Mouse (Mus musculus) frontal cortex, postnatal 36 days (tissue): ENCODE results near the gene Cpne8.

ENCODE experiments used
- DNase-seq, 2 experiments: peaks; one replicate each; pipeline ENCODE4 v3.0.0; 2022; ENCODE audit warnings: low spot score in 2 of 2

Cpne8 gene

DNA sequence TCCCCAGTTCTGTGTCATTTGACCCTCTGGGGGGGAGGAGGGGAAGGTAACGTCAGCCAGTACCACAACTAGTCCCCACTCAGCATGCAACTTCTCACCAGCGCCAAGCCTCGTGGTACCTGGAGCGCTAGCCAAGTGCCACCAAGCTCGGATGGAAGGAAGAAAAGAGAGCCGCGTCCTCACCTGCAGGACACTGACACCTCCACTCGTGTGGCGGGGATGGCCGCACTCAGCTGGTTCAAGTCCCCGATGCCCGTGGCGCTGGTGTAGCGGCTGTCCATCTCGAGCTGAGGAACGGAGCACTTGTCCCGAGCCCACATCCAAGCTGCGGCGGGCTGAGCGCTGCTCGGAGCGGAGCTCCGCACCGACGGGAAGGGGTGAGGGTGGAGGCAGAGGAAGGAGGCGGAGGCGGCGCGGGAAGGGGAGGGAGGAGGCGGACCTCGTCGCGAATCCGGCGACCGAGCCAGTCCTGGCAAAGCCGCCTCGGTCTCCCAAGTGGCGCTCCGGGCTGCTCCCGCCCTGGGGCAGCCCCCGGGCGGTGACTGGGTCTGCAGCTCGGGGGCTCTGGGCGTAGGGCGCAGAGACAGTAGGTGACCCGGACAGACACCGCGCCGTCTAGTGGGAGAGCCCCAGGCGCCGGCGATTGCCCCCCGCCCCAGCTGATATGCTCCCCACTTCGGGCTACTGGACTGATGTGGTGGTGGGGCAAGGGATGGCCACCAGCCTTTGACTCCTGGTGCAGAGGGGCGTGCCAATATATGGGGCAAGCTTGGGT is at the start of gene Cpne8:
Gene Cpne8 (minus strand): TSS at position 448 of the 775 bp plus-strand sequence.
- peak; percentile 50 to 53 for DNase-seq

DNA sequence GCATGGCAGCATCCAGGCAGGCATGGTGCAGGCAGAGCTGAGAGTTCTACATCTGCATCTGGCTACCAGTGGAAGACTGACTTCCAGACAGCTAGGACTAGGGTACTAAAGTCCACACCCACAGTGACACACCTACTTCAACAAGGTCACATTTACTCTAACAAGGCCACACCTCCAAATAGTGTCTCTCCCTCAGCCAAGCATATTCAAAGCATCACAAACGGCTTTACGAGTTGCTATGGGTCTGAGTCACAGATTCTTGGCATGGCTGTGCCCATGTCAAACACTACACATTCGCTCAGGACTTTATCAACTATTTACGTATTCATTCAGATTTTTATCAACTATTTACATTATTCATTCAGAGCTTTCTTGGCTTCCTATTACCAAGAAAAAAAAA is 38.5 kb upstream of the Cpne8 start:
- DNase-seq, result no peak

DNA sequence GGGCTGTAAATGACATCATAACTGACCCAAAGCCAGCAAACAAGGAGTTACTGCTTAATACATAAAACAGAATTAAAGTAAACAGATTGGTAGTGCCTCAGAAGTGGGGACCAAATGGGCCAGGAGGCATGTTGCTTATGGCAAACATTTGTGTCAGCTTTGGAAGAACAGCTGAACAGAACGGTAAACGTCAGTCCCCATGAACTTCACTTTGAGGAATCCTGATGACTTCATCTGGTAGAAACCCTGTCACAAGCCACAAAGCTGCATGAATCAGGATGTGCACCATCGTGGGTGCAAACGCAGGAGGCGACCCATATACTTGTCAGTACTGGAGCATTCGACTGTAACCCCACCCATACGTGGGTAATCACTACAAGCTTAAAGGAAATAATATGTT is 30.1 kb upstream of the Cpne8 start:
- no peak for DNase-seq

DNA sequence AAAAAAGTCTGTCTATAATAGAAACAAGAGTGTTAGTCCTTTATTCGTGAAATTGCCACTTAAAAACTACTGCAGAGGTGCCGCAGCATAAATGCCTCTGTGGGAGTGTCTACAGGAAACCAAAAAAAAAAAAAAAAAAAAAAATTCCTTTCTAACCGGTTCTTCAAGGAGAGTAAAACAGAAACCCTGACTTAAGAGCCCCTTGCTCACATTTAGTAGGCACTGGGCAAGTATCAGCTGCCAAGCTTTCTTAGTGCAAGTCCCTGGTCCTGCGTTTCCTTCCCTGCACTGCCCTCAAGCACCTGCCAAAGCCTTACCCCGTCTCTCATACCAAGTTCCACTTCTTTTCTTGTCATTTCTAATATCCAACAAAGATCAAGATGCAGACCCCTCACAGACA is 25.1 kb upstream of the Cpne8 start:
- no peak for DNase-seq

DNA sequence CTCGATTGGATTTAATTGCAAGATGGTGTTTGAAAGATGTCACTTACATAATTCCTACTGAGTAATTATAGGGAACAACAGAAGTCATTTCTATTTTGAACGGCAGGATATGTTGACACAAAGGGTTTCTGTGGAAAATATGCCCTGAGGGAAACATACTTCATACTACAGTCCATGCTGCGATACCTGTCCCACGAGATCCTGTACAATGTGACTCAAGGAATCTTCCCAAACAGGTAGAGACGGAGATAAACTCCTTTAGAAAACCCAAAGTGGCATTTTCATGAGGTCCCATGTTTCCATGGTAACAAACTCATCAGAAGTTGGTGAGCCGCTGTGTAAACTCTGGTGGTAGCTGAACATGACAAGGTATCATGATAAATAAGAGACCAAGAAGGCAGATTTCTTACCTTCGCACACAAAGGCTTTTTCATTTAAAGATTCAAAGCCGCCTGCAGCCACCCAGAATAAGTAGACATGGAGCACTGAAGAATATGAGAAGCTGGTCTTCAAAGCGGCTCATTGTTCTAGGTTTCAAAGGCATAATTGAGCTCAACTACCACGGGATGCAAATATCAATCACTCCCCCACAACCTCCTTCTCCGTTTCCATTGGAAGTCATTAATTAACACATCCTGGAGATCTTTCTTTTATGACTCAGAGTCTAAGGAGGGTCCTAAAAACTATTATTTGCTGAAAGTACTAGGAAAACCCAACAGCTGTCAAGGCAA is 24.4 kb upstream of the Cpne8 start:
- DNase-seq, result no peak

DNA sequence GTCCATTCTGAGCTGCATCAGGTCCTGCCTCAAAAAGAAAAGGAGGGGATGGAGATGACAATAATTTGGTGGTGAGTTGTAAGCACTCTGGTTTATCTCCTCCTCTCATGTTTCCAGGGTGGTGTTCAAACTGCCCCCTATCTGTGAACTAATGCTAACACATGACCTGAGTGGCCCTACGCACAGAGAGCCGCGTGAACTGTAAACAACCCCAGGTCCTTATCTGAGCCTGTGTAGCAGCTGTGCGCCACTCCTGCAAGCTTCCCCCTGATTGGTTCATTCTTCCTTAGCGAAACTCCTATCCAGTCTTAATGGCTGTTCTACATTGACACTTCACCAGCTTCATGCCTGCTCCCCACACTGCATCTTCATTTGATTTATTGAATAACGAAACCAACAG is 7.5 kb upstream of the Cpne8 start:
- no peak for DNase-seq

DNA sequence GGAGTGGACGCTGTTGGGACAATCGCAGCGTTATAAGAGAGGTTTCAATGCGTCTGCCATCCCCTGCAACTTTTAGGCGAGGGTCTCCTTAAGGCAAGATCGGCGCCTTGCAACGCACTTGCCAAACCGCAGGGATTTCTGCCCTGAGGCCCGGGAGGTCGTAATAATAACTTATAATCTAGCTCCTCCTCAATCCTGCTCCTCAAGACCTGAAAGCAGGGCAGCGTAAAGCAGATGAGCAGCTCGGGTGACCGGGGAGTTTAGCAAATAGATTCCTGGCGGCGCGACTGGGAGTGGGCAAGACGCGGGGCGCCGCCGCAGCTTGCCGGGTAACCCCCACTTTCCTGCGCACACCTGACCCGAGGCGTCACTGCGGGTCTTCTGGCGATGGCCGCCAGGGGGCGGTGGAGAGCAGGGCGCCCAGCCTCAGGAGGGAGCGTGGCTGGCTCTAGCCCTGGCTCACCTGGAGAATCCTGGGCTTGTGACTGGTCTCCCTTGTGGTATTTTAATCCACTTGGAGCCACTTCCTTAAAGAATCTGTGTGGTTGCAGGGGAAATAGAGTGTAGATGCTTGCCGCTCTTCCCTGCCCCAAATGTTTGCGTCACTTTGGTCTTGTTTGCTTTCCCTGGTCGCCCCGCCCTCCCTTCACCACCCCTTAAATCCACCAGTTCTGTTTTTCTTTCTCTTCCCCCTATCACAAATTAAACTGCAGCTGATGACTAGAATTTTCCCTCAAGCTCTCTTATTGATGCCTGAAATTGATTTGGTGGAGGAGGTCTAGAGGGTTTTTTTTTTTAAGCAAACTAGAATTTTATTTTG is 738 bp upstream of the Cpne8 start:
- DNase-seq, result peak; percentile 62 to 74

DNA sequence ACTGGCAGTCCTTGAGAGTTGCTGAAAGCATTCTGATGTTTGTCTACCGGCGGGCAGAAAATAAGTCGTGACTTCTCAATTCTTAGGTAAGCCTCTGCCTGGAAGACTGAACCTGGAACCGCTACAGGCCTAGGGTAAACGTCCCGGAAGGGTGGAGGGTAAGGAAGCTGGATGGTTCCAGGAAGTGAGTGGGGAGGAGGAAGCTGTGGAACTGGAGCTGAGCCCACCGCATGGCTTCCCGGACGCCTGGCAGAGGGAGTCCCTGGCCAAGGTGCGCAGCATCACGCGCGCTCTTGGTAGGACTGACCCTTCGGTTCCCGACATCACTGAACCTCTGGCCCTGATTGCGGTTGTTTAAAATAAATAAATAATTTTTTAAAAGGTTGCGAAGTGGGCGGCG is 744 bp downstream of the Cpne8 start:
- peak; percentile 28 to 31 for DNase-seq

DNA sequence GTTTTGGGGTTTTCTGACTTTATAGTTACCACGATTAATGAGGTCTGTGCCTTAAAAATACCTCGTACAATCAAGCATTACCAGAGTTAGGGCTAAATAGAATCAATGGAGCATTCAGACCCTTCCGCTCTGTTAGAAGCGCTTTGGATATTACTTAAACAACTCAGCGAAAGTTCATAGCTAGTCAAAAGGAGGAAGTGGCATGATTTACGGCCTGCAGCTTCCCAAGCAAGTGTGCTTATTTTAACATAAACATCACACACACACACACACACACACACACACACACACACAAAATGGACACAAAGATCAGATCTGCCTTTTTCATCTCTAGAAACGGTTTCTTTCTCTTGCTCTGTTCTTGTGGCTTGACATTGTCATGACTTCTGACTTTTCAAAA is 9.7 kb downstream of the Cpne8 start:
- DNase-seq, result no peak

DNA sequence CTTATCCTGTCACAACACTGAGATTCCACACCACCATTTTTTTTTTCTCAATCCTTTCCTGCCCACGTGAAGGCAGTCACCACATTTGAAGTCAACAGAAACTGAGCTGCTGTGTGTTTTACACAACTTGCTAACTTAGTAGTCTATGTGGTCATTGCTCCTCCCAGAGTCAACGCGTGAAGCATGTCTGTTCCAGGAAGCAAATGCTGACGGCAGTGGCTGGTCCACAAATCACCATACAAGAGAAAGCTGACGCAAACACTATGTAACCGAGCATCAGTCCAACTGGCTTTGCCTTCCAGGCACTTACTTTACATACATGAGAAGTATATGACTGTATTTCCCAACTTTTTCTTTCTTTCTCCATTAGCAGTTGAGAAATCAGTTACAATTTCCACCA is 12.3 kb downstream of the Cpne8 start:
- no peak for DNase-seq

DNA sequence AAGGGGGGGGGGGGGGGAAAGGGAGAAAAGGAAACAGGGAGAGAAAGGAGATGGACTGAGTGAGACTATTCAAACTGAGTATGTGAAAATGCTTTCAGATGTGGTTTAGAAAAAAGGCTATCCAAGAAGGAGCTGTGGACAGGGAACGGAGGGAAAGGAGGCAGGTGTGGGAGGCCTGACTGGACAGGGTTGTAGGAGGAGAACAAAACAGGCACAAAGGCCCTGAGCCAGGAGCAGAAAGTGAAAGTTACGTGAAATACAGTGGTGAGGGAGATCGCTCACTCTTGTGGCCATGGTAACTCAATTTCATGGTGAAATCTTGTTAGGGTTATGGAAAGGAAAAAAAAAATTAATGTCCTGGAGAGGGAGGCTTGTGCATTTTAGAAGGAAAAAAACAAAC is 14.6 kb downstream of the Cpne8 start:
- DNase-seq, result no peak

DNA sequence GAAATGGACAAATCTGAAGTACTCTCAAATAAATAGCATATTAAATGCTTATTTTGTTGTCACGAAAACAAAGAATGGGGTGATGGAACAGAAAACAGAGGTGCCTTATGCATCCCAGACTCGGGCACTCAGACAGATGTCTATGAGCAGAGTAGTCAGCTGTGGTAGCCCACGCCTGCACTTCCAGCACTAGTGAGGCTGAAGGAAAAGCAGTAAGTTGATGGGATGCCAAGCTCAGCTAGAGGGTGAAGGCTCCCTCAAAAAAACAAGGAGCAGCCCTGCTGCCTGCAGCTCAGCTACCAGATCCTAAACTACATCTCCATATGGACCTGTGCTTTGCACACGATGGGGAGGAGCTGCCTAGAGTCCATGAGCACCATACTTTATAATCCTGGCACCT is 15.6 kb downstream of the Cpne8 start:
- no peak for DNase-seq

DNA sequence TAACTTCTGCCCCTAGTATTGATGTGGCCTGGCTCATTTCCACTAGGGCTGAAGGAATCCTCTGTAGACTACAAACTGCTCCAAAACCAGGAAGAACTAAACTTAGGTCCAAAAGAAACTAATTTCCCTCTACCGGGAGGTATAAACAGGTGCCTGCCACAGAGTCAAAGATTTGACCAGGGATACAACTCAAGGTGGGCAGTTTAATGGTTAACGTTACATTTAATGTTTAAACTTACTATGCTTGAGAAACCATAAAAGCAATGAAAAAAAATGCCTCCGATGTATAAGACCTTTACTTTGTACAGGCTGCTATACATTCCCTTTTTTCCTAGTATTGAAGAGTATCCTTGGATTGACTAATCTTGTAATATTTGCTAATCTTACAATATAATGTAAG is 18.5 kb downstream of the Cpne8 start:
- no peak for DNase-seq

DNA sequence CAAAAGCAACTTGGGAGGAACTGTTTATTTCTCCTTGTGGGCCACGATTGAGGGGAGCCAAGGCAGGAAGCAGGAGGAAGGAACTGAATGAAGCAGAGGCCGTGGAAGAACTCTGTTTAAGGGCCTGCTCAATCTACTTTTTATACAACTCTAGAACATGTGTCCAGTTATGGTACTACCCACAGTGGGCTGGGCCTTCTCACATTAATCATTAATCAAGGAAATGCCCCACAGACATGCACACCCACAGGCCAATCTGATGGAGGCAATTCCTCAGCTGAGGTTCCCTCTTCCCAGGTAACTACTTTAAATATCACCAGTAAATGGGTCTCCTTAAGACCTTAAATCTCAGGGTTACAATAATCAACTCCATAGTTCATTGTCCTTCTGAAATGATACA is 21.2 kb downstream of the Cpne8 start:
- no peak for DNase-seq

DNA sequence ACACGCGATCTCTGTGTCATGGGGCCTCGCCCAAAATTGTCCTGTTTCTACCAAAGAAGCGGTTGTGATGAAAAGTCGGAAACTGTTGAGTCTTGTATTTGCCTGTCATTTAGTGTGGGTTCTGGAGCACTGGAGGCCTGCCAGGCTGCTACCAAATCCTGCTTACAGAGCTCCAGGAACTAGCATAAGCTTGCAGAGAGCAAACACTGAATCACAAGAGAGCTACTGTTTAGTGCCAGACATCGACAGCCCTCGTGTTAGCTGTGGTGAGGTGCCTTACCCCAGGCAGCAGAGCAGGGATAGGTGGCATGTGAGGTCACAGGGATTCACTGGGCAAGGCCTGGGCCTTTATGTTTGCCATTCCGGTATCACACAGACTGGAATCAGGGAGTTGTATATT is 22.7 kb downstream of the Cpne8 start:
- DNase-seq, result peak; percentile 28 to 38

DNA sequence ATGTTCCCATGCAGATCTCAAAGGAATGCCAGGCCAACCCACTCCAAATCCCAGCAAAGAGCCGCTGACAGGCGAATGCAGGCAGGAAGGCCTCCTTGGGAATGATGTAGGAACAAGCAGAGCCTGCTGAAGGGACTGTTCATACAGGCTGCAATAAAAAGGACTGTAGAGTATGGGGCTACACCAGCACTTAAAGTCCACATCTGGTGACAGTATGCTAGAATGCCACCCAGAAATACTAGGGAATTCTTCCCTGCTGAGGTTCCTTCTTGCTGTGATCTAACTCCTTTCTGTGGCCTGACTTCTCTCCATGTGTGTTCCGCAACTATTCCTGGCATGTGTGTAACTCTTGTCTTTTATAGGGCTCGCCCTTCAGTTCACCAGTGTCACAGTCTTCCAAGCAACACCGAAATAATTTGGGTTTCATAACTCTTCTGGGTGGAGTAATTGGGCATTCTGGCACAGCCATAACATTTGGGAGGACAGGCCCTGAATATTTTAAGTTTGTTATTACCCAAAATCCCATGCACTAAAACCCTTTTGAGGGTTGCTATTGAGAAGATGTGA is 32.1 kb downstream of the Cpne8 start:
- DNase-seq, result no peak

DNA sequence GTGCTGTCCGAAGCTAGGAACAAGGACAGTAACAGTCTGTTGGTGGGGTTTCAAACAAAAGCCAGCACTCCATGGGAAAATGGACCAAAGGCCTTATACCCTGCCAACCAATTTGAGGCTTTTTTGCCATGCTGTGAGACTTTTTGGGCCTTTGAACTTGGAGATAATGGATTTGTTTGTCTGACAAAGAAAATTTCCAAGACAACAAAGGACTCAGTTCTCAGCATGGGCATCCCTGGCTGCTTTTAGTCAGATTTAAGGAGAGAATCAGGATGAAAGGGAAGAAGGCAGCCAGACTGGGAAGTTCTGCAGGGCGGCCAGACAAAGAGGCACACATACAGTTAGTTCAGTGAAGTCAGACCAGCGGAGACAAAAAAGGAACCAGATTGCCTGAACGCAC is 32.9 kb downstream of the Cpne8 start:
- no peak for DNase-seq

DNA sequence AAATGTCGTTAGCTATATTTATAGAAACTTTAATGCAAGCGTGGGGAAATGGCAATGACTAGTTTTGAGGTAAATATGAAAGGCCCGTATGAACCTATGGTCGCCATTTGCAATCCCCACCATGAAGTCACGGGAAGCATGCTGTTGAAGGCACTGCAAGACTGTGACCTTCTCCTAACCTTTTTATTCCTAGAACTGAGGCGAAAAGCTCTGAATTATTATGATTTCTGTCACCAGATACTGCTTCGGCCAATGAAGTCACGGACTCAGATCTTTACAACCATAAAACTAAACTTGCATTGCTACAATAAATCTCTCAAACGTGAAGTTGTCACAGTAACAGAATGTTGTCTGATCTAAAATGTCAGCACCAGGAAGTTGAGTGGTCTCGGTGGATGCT is 33.4 kb downstream of the Cpne8 start:
- no peak for DNase-seq

DNA sequence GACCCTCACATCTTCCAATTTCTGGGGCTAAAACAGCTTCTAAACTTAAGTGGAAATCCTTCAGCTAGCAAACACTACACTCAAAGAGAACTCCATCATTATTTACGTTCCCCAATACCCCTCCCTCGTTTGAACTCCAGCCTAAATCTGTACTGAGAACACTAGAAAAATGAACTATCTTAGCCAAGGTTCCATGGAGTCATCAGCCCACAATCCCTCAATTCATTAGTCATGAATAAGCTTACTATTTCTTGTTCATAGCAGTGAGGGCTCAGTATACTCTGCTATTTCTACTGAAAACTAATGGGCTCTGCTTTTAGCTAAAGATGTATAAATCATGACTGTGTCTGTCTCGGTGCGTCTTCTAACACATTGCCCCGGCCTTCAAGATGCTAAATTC is 55.0 kb downstream of the Cpne8 start:
- DNase-seq, result no peak

DNA sequence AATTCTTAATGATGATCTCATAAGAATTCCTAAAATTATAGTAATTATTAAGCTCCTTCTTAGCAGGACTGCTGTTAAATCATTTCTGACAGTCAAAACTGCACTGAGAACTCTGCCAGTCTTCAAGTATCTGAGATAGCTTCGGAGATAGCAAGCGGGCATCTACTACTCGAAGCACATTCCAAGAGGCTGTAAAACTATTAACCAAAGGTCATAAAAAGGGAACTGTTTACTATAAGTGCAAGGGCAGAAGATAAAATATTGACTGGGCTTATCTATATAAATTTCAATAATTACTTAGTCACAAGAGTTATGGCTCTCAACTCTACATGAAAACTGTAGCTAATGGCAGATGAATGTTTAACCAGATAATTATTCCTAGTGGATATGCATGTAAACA is 57.2 kb downstream of the Cpne8 start:
- DNase-seq, result no peak

DNA sequence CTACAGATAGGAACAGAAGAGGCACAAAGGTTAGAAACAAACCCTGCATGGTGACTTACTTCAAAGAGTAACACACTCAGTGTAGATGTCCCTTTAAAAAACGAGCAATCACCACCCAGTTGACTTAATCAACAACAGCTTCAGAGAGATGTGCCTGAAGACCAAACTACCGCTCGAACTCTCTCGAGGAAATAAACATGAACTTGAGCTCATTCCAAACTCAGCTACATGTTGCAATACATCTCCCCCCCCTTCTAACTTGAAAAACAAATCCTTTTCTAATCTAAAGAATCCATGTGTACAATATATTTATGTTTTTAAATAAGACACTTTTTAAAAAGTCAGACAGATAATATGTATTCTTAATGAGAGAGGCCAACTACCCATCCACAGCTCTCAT is 59.5 kb downstream of the Cpne8 start:
- no peak for DNase-seq

DNA sequence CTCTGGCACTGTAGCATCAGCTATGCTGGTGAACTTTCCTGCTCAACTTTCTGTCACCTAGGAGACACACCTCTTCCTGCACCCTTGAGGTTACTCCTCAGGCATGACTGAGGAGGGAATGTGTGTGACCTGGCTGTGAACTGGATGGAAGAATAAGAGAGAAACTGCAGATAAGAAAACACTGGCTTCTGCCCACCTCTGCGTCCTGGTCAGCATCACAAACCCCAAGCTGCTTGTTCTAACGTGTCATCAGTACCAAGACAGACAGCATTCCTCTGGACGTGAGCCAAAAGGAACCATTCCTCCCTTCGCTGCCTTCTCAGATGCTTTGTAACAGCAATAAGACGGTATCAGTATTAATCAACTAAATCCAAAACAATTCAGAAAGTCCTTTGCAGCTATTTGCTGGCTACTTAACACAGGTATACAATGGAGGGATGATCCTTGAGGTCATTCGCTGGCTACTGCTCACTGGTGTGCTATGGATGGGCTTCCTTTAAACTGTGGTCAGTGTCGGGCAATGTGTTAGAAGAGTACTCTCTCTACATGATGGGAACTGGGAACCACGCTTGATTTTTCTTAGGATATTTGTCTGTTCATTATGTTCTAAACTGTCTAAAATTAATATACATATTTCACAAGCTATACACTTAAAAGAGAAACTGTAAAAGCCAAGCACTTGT is 63.0 kb downstream of the Cpne8 start:
- DNase-seq, result no peak
